Mouse (Mus musculus) central nervous system, embryonic 11.5 days (tissue): Measurements from ENCODE around the gene Fnip1. TPM values are rescaled to one million over a fixed set of nuclear protein-coding genes. Genes with fewer than 3 reads are reported as not detected.

Source experiments
- polyA plus RNA-seq: library from polyadenylated mRNA; depleted of rRNA; stranded (reverse); fragments of >200 nt; gene quantifications from 2 replicates; pipeline ENCODE4 v1.2.3, GENCODE M21; 2012; rRNA removed

Fnip1 gene
- 6.6 and 10.4 TPM in 2 replicates for polyA plus RNA-seq

DNA sequence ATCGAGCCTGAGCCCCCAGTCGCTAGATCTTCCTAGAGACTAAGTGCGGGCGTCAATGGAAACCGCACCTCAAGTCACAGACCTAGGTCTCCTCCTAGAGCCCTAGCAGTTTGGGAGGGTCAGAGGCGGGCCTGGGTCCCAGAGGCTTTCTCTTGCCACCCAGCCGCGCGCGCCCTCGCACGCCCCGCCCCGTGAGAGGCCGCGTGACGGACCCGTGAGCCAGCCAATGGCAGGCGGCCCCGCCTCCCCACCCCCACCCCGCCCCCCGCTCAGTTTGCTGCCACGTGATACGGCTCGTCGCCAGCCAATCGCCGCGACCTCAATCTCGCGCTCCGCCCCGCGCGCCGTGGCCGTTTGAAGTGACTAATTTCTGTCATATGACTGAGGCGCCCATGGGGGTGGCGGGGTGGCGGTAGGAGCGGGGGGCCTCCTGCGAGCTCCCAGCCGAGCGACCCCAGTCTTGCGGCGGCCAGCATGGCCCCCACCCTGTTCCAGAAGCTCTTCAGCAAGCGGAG lies at the start of gene Fnip1:
Gene Fnip1, plus strand, starts transcription at position 377 of the 515 bp plus-strand sequence.

DNA sequence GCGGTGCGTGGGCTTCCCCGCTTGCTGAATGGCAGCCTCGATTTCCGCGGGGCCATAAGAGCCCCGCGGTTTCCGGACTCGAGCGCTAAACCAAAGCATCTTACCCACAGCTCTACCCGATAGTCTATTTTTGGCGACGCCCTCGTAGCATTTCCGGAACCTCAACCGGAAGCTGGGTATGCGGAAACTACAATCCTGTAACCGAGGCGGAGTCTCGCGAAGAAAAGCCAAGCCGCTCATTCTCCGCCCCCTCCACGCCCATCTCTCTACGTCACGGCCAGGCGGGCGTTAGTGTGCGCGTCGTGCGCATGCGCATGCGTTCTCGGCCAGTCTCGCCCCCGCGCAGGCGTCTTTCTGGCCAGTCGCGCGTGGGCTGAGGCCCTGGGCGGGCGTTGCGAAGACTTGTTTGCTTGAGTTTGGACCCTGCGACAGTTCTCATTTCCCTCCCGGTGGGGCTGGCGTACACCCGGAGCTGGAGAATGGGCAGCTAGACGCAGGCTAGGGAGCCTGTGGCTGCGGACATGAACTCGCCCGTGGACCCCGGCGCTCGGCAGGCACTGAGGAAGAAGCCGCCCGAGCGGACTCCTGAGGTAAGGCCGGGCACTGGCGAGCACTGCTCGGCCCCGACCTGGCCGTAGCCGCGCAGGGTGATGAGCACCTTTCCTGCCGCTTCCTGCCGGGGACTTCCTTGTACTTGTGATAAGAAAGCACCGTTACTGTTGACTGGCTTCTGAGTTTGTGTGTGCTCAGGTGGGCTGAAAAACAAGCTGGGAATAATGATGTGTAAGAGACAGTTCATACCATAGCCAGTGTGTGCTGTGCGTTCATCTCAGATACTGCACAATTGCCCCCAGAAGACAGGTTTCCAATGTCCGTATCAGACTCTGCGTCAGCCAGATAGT lies 84.8 kb downstream of the Fnip1 start, which contains the start of gene Rapgef6:
Gene Rapgef6, plus strand, starts transcription at position 319 of the 902 bp plus-strand sequence.

Other genes with a start within 250 kb of the Fnip1 start
- 0.06 TPM in 1 of 2 replicates, not detected in the other for gene Csf2, start 188.5 kb upstream of the Fnip1 start, polyA plus RNA-seq
- not detected in 2 replicates for gene Il3, start 170.9 kb upstream of the Fnip1 start, polyA plus RNA-seq
- 14.6 and 17.8 TPM in 2 replicates for gene Acsl6, start 134.4 kb upstream of the Fnip1 start, polyA plus RNA-seq
- gene Meikin, start 67.5 kb upstream of the Fnip1 start, polyA plus RNA-seq = not detected in 2 replicates
- 18.9 and 19.1 TPM in 2 replicates for gene Rapgef6, start 84.6 kb downstream of the Fnip1 start, polyA plus RNA-seq